Mouse (Mus musculus): ENCODE data around the gene Polr3e. TPM values are rescaled to one million over a fixed set of nuclear protein-coding genes. Genes with fewer than 3 reads are reported as not detected.

The Polr3e gene
- polyA plus RNA-seq (2017; shearing (Covaris generic)) = 34.5 TPM

GRCm38 (mm10) chr7:120917592-120918461, at the start of gene Polr3e:
Gene Polr3e (plus strand): TSS chr7:120917744.

GRCm38 (mm10) chr7:120982200-120982841, 64.8 kb downstream of the Polr3e start, which contains the start of the genes Cdr2 and Mfsd13b:
Gene Cdr2 (minus strand): TSS chr7:120982312.
Gene Mfsd13b (plus strand): TSS chr7:120982509.

Other genes with a start within 250 kb of the Polr3e start
- gene Pdzd9, start 247.4 kb upstream of the Polr3e start, polyA plus RNA-seq (2017; shearing (Covaris generic)) = 0.32 TPM
- gene Mosmo, start 240.1 kb upstream of the Polr3e start, polyA plus RNA-seq (2017; shearing (Covaris generic)) = 2.4 TPM
- not detected for gene Vwa3a, start 178.4 kb upstream of the Polr3e start, polyA plus RNA-seq (2017; shearing (Covaris generic))
- not detected for gene Gm5737, start 105.4 kb upstream of the Polr3e start, polyA plus RNA-seq (2017; shearing (Covaris generic))
- gene Eef2k, start 74.9 kb upstream of the Polr3e start, polyA plus RNA-seq (2017; shearing (Covaris generic)) = 13.0 TPM
- 0.59 TPM for gene Cdr2, start 64.6 kb downstream of the Polr3e start, polyA plus RNA-seq (2017; shearing (Covaris generic))
- 0.21 TPM for gene Mfsd13b, start 64.8 kb downstream of the Polr3e start, polyA plus RNA-seq (2017; shearing (Covaris generic))
- 6.6 TPM for gene Mettl9, start 116.7 kb downstream of the Polr3e start, polyA plus RNA-seq (2017; shearing (Covaris generic))
- gene Igsf6, start 156.8 kb downstream of the Polr3e start, polyA plus RNA-seq (2017; shearing (Covaris generic)) = 0.50 TPM
- gene Otoa, start 163.9 kb downstream of the Polr3e start, polyA plus RNA-seq (2017; shearing (Covaris generic)) = not detected